Mouse (Mus musculus): ENCODE results near the gene Tnnt2. TPM values are rescaled to one million over a fixed set of nuclear protein-coding genes. Genes with fewer than 3 reads are reported as not detected.

Gene Tnnt2
- polyA plus RNA-seq, 1 experiment from 2014 or later, result 0.58 TPM

DNA sequence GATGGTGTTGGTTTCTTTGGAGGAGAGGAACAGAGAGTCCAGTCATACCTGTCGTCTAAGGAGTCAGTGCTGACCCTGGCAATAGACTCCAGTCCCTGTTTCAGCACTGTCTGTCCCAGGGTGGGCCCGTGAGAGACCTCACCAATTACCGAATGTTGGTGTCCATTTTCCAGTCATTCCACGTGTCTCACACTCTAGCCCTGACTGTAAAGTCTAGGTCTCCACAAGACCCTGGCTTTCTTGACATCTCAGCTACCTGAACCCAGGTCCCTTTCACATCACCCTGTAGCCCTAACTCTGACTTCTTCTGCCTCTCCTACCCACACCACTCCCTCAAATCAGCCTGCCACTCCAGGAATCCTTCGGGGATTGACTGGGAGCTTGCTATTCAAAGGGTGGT lies 26.4 kb downstream of the Tnnt2 start:
- Histone ChIP-seq H3K27ac (replicated peaks) (no peak overlapping the region), H3K4me3 (no peak overlapping the region), H3K9me3 (no peaks in the 10 kb centered on the region), H3K9ac (no peak overlapping the region), H3K4me2 (no peak overlapping the region), H3K36me3 (no peaks in the 10 kb centered on the region), H3K4me1 (replicated peaks) (no peaks in the 10 kb centered on the region), H3K27me3 (no peaks in the 10 kb centered on the region)
- WGBS, result 90% methylated on average over 5 of the region's 5 CpGs
- ATAC-seq (ENCODE audit: low FRiP score, low read depth), result no peak

DNA sequence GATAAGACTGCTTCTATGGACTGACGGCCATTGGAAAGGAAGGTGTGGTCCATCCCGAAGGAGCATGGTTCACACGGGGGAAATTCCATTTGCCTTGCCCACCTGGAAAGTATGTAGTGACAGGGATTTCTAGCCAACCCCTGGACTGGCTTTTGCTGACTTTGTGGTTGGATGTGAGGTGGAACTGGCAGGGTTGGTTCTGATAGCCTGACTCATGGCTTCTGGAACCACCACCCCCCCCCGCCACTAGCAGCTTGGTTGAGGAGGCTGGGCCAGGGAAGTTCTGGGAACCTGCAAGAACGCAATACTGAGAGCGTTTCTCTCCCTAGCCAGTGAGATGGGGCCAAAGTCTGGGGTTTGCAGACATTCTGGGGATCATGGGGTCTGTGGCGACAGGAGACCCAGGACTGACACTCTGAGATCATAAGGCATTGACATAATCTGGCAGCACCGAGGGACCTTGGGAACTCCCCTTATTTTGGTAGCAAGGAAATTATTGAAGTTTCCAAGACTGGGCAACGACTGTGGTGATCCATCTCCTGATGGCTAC lies 27.7 kb downstream of the Tnnt2 start:
- no peaks in the 10 kb centered on the region for H3K4me1 ChIP-seq (replicated peaks)
- H3K27ac ChIP-seq (replicated peaks), result no peak overlapping the region
- WGBS, result 88% methylated on average over 9 of the region's 9 CpGs
- H3K4me3 ChIP-seq, result no peak overlapping the region
- H3K9me3 ChIP-seq, result no peaks in the 10 kb centered on the region
- H3K4me2 ChIP-seq, result no peak overlapping the region
- no peaks in the 10 kb centered on the region for H3K27me3 ChIP-seq
- no peak overlapping the region for H3K9ac ChIP-seq
- H3K36me3 ChIP-seq, result no peaks in the 10 kb centered on the region
- no peak for ATAC-seq (ENCODE audit: low FRiP score, low read depth)

DNA sequence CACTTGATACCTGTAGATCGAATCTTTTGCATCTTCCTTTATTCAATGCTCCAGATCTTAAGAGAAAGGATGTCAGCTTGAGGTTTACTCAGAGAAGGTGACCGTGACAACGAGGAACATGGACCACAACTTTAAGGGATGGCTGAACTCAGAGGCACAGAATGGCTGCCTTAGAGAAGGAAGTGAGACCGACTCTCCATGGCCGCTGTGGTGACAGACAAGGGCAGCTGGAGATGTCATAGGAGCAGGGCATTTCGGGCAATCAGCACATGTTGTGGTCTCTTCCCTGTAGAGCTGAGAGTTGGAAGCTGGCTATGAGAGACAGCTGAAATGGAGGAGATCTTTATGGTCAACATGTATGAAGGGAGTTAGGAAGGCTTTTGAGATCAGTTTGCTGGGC lies 28.7 kb downstream of the Tnnt2 start:
- Histone ChIP-seq H3K27me3 (no peaks in the 10 kb centered on the region), H3K4me2 (no peak overlapping the region), H3K4me1 (replicated peaks) (no peaks in the 10 kb centered on the region), H3K9me3 (no peaks in the 10 kb centered on the region), H3K36me3 (no peaks in the 10 kb centered on the region), H3K4me3 (no peak overlapping the region), H3K9ac (no peak overlapping the region), H3K27ac (replicated peaks) (no peak overlapping the region)
- WGBS, result 88% methylated on average over 6 of the region's 6 CpGs
- ATAC-seq (ENCODE audit: low FRiP score, low read depth), result no peak

DNA sequence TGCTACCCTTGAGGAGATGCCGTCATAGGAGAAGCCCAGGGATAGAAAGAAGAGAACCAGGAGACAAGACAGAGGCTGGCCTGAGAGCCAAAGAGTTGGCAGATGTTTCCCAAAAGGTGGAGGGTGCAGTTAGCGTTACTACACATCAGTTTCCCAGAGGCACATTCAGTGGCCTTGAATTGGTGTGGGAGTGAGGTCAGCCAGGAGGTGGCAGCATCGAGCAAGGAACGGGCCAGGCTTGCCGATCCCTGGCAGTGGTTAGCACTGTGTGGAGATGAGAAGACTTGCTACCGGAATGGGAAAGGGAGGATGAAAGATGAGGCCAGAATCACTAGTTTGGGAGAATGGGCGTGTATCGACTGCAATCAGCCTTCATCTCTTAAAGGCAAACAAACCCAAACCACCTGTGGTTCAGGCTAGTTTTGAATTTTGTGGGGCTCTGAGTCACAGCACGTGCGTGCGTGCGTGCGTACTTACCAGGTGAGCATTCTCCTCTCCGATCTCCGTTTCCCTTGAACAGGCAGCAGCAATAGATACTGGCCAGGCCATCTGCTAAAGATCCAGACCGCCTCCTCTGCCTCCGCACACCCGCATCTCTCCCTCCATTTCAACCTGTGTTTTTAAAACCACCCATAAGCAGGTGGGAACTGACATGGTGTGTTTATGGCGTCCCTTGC lies 29.5 kb downstream of the Tnnt2 start:
- Histone ChIP-seq H3K9ac (no peak overlapping the region), H3K36me3 (no peaks in the 10 kb centered on the region), H3K9me3 (no peaks in the 10 kb centered on the region), H3K4me3 (no peak overlapping the region), H3K27ac (replicated peaks) (no peak overlapping the region), H3K27me3 (no peaks in the 10 kb centered on the region), H3K4me2 (no peak overlapping the region), H3K4me1 (replicated peaks) (no peaks in the 10 kb centered on the region)
- peak; percentile 86 for ATAC-seq (ENCODE audit: low FRiP score, low read depth)
- 54% methylated on average over 19 of the region's 19 CpGs for WGBS

DNA sequence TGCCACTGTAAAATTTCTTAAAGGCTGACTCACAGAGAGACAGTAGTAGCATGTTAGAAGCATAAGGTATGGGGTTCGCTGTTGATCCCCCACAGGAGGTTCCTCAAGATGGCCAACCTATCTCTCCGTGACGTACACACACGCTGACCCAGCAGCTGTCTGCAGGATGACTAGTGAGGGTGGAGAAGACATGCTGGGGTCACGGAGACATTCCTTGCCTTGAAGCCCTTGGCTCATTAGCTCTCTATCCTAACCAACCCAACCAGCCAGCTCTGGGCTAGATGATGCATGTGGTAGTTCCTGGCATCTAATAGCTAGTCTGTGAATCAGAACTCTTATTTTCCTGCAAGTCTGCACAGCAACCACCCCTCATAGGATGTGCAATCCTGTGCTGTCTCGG lies 32.4 kb downstream of the Tnnt2 start:
- Histone ChIP-seq H3K36me3 (no peaks in the 10 kb centered on the region), H3K9me3 (no peaks in the 10 kb centered on the region), H3K4me3 (no peak overlapping the region), H3K4me2 (no peak overlapping the region), H3K27ac (replicated peaks) (no peak overlapping the region), H3K4me1 (replicated peaks) (no peaks in the 10 kb centered on the region), H3K9ac (no peak overlapping the region), H3K27me3 (no peaks in the 10 kb centered on the region)
- 95% methylated on average over 6 of the region's 6 CpGs for WGBS
- ATAC-seq (ENCODE audit: low FRiP score, low read depth), result no peak

DNA sequence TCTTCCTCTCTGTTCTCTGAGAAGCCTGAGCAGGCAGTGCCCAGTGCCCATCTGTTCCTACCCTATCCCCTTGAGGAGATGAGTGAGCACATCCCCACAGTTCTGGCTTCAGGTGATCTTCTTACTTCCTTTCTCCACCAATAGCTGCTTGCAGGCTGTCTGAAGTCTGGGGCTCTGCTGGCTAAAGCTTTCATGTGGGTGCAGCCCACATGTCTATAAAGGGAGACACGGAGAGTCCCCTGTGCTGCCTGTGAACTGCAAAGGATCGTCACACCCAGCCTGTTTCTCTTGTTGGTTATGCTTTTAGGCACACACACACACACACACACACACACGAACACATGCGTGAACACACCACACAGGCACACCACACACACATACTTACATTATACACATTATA lies 36.8 kb downstream of the Tnnt2 start:
- no peak for ATAC-seq (ENCODE audit: low FRiP score, low read depth)
- WGBS, result 90% methylated on average over 4 of the region's 4 CpGs
- H3K27ac ChIP-seq (replicated peaks), result no peak overlapping the region

DNA sequence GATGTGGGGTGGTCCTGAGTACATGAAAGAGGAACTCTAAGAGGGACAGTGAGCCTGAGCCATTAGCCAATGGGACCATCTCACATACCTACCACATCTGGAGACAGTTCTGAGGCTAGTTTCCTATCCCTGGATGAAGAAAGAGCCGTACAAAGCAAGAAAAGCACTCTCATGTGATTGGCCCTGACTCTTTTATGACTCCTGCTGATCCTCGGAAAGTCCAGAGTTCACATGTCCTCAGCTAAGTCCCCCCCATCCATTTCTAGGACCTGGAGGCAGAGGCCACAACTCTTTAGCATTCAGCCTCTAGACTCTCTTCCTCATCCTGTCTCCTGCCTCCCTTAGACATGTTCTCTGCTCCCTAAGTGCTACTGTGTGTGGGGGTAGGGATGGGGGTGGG lies 41.1 kb downstream of the Tnnt2 start:
- H3K4me3 ChIP-seq, result no peak overlapping the region
- H3K9ac ChIP-seq, result no peak overlapping the region
- no peak overlapping the region for H3K4me2 ChIP-seq
- WGBS, result 83% methylated on average over 2 of the region's 2 CpGs
- no peaks in the 10 kb centered on the region for H3K36me3 ChIP-seq
- H3K4me1 ChIP-seq (replicated peaks), result no peaks in the 10 kb centered on the region
- no peak overlapping the region for H3K27ac ChIP-seq (replicated peaks)
- H3K9me3 ChIP-seq, result no peaks in the 10 kb centered on the region
- no peak for ATAC-seq (ENCODE audit: low FRiP score, low read depth)
- H3K27me3 ChIP-seq, result no peaks in the 10 kb centered on the region

More for the DNA sequence above, 36.8 kb downstream of the Tnnt2 start:
- no peak overlapping the region for H3K9ac ChIP-seq
- no peaks in the 10 kb centered on the region for H3K9me3 ChIP-seq
- no peaks in the 10 kb centered on the region for H3K36me3 ChIP-seq
- no peak overlapping the region for H3K4me2 ChIP-seq
- H3K4me1 ChIP-seq (replicated peaks), result no peaks in the 10 kb centered on the region
- H3K4me3 ChIP-seq, result no peak overlapping the region
- H3K27me3 ChIP-seq, result no peaks in the 10 kb centered on the region

DNA sequence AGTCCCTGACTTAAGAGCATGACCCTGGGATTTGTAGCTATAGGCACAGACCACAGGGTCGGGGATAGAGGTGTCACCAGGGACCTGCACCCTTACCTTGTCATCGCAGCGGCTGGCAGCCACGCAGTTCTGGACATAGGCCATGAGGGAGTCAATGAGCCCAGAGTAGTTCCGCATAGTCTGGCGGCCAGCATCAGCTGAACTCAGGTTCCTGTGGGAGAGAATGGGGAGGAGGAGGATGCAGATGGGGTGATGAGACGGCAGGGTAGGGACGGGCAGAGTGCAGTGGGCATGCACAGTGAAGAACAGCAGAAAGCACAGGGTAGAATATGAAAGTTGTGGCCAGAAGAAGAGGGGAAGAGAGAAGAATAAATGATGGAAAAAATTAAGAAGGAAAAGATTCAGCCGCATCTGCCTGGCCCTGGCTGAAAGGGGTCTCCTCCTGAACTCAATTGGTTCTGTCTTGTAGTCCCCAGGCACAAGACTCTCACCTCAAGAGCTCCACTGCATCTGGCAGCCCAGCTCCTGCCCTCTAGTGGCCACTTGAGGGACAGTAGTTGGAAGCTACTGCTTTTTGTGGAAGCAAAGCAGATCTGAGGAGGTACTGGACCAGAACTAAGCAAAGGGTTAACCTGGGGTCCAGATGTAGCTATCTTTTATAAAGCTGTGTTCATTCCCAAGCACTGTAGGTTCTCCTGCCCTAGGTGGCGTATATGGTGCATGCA lies 46.4 kb downstream of the Tnnt2 start:
- Histone ChIP-seq H3K9ac (no peak overlapping the region), H3K36me3 (no peaks in the 10 kb centered on the region), H3K4me2 (no peak overlapping the region), H3K4me3 (no peak overlapping the region), H3K27ac (replicated peaks) (no peak overlapping the region), H3K27me3 (no peaks in the 10 kb centered on the region), H3K4me1 (replicated peaks) (no peaks in the 10 kb centered on the region), H3K9me3 (no peaks in the 10 kb centered on the region)
- ATAC-seq (ENCODE audit: low FRiP score, low read depth), result no peak
- WGBS, result 72% methylated on average over 10 of the region's 10 CpGs

DNA sequence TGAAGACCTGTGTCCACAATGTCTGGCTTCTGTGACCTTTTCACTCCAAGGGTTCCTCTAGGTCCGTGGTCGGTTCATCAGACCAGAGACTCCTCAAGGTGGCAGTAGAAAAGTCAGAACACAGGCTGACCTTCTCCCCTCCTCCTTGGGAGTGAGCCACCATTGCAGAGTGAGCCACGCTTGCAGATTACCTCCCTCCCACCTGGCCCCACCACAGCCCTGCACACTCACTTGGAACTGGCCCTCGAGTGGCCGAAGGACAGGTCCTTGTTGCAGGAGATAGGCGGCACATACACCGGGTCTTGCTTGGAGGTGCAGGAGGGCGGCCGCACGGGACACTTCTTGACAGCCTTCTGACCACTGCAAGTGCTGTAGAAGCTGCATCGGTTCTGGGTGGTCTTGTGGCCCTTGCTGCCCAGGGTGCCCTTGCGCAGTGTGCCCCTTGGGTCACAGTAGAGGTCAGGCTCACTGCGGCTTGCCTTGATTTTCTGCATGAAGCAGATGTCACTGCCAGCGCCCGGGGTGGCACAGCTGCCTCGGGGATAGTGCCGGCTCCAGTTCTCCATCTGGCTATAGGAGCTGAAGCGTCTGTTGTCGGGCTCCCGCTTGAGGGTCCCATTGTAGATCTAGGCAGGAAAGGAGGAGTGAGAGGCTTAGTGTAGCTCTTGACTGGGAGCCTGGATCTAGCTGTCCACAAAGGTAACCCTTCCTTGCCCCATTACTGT lies 53.5 kb downstream of the Tnnt2 start:
- no peak overlapping the region for H3K4me3 ChIP-seq
- ATAC-seq (ENCODE audit: low FRiP score, low read depth), result no peak
- no peaks in the 10 kb centered on the region for H3K27me3 ChIP-seq
- H3K9me3 ChIP-seq, result no peaks in the 10 kb centered on the region
- no peaks in the 10 kb centered on the region for H3K36me3 ChIP-seq
- no peak overlapping the region for H3K9ac ChIP-seq
- no peaks in the 10 kb centered on the region for H3K4me1 ChIP-seq (replicated peaks)
- H3K4me2 ChIP-seq, result no peak overlapping the region
- 75% methylated on average over 20 of the region's 20 CpGs for WGBS
- H3K27ac ChIP-seq (replicated peaks), result no peak overlapping the region

DNA sequence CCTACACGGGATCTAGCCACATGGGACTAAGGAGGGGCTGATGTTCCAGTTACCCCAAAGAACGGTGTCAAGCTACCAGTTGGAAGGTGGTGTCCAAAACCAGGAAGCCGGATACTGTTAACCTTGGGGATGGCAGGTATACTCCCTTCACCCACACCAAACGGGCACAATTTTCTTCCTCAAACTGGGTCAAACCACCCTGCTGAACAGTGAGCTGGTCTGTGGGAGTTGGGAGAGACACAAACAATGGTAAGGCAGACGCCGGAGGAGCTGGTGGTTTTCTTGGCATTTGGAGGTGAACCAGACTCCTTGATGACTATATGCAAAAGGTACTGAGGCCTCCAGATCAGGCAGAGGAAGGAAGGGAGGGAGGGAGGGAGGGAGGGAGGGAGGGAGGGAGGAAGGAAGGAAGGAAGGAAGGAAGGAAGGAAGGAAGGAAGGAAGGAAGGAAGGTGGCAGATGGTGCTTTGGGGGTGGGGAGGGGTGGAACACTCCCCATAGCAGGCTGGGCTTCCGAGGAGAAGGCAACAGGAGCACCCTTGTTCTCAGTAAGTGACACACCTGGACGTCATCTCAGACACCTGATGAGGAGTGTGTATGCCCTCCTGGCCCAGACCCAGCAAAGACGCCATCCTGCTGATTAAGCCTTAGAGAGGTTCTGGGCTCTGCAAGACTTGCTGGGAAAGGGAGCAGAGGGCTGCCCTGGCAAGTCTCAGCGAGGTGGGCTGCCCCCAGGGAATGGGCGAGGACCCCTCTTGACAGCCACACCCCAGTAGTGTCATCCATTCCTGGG lies 55.5 kb downstream of the Tnnt2 start:
- Histone ChIP-seq H3K9ac (no peak overlapping the region), H3K4me2 (no peak overlapping the region), H3K9me3 (no peaks in the 10 kb centered on the region), H3K4me3 (no peak overlapping the region), H3K4me1 (replicated peaks) (no peaks in the 10 kb centered on the region), H3K27ac (replicated peaks) (no peak overlapping the region), H3K27me3 (no peaks in the 10 kb centered on the region), H3K36me3 (no peaks in the 10 kb centered on the region)
- WGBS, result 81% methylated on average over 11 of the region's 11 CpGs
- ATAC-seq (ENCODE audit: low FRiP score, low read depth), result no peak

DNA sequence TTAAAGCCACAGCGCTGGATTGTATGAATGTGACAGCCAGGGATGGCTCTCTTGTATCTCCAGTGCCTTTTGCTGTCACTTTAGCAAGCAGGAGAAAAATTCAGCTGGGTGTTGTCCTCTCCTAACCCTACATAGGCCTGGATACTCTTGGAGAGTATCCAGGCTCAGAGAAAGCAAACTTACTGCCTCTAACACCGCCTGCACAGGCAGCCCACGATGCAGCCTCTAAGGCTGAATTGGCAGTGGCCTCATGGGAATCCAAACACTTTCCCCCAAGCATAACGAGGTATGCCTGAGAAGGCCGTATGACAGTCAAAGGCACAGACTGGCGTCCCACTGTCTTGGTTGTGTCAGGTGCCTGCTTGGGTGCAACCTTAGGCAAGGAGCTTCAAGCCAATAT lies 56.1 kb downstream of the Tnnt2 start:
- no peak for ATAC-seq (ENCODE audit: low FRiP score, low read depth)
- no peak overlapping the region for H3K4me2 ChIP-seq
- H3K9ac ChIP-seq, result no peak overlapping the region
- H3K9me3 ChIP-seq, result no peaks in the 10 kb centered on the region
- H3K27ac ChIP-seq (replicated peaks), result no peak overlapping the region
- no peak overlapping the region for H3K4me3 ChIP-seq
- WGBS, result 58% methylated on average over 6 of the region's 6 CpGs
- no peaks in the 10 kb centered on the region for H3K4me1 ChIP-seq (replicated peaks)
- no peaks in the 10 kb centered on the region for H3K36me3 ChIP-seq
- H3K27me3 ChIP-seq, result no peaks in the 10 kb centered on the region
